Mouse (Mus musculus) left cerebral cortex, adult 2 months (tissue): ENCODE measurements around the gene Palld. TPM values are rescaled to one million over a fixed set of nuclear protein-coding genes. Genes with fewer than 3 reads are reported as not detected.

Experiments
- DNase-seq, 2 experiments: peaks; one replicate each; pipeline ENCODE4 v3.0.0; 2021 to 2022; ENCODE audit warnings: low spot score in 2 of 2, mixed read lengths in 1 of 2; ENCODE audit errors: extremely low spot score in 1 of 2
- H3K27ac ChIP-seq: fragments of 200-600 bp; 2 replicates; pipeline ENCODE4 v1.8.1; 2022
- H3K4me3 ChIP-seq: fragments of 200-600 bp; 2 replicates; pipeline ENCODE4 v1.8.1; 2022
- CTCF ChIP-seq: fragments of 200-600 bp; IDR thresholded peaks from 2 replicates; pipeline ENCODE4 v1.8.1; 2022; ENCODE audit warnings: antibody characterized with exemption, mild to moderate bottlenecking, moderate library complexity
- intact Hi-C: fragments of 180-260 bp; cut with DNase I; formaldehyde crosslinking; loops from one replicate; pipeline ENCODE4 v1.15.1; 2025
- total RNA-seq, 2 experiments: library from RNA; stranded (reverse); gene quantifications; 2 replicates each; pipeline ENCODE4 v1.2.3; 2021

Palld gene
- total RNA-seq, 2 experiments from 2014 or later, result 4.1 to 4.9 TPM

- no peak for DNase-seq
- TF ChIP-seq CTCF, result no peak
- intact Hi-C loops, result no loop called here
- Histone ChIP-seq H3K27ac (no peak overlapping the region), H3K4me3 (no peak overlapping the region)
Observed at GRCm38 (mm10) chr8:61628938-61629630, 273.4 kb downstream of the Palld start.

- Histone ChIP-seq H3K27ac (no peak overlapping the region), H3K4me3 (no peak overlapping the region)
- no peak for TF ChIP-seq CTCF
- intact Hi-C loops, result no loop called here
- no peak for DNase-seq
Observed at GRCm38 (mm10) chr8:61626246-61626952, 276.1 kb downstream of the Palld start.

GRCm38 (mm10) chr8:61625656-61626210 lies 276.8 kb downstream of the Palld start:
- intact Hi-C loops, result no loop called here
- TF ChIP-seq CTCF, result no peak
- Histone ChIP-seq H3K4me3 (no peak overlapping the region), H3K27ac (no peak overlapping the region)
- no peak for DNase-seq

GRCm38 (mm10) chr8:61623485-61624417 lies 278.7 kb downstream of the Palld start:
- intact Hi-C loops, result no loop called here
- H3K27ac ChIP-seq, result no peak overlapping the region
- no peak for TF ChIP-seq CTCF
- DNase-seq, result no peak
- no peak overlapping the region for H3K4me3 ChIP-seq

GRCm38 (mm10) chr8:61621300-61621699 lies 281.2 kb downstream of the Palld start:
- no peak for TF ChIP-seq CTCF
- H3K27ac ChIP-seq, result no peak overlapping the region
- intact Hi-C loops, result no loop called here
- H3K4me3 ChIP-seq, result no peak overlapping the region
- no peak for DNase-seq

- TF ChIP-seq CTCF, result no peak
- H3K4me3 ChIP-seq, result no peak overlapping the region
- DNase-seq, result no peak
- no peak overlapping the region for H3K27ac ChIP-seq
- intact Hi-C loops, result no loop called here
Observed at GRCm38 (mm10) chr8:61617651-61618050, 284.8 kb downstream of the Palld start.

- Histone ChIP-seq H3K4me3 (no peak overlapping the region), H3K27ac (no peak overlapping the region)
- intact Hi-C loops, result no loop called here
- no peak for DNase-seq
- no peak for TF ChIP-seq CTCF
Observed at GRCm38 (mm10) chr8:61617049-61617448, 285.4 kb downstream of the Palld start.

GRCm38 (mm10) chr8:61615711-61616697 lies 286.5 kb downstream of the Palld start:
- Histone ChIP-seq H3K27ac (no peak overlapping the region), H3K4me3 (no peak overlapping the region)
- no peak for DNase-seq
- intact Hi-C loops, result no loop called here
- no peak for TF ChIP-seq CTCF

GRCm38 (mm10) chr8:61611741-61612140 lies 290.7 kb downstream of the Palld start:
- no peak overlapping the region for H3K27ac ChIP-seq
- intact Hi-C loops, result no loop called here
- H3K4me3 ChIP-seq, result no peak overlapping the region
- no peak for TF ChIP-seq CTCF
- no peak for DNase-seq

GRCm38 (mm10) chr8:61611077-61611476 lies 291.4 kb downstream of the Palld start:
- DNase-seq, result no peak
- no peak for TF ChIP-seq CTCF
- intact Hi-C loops, result no loop called here
- Histone ChIP-seq H3K27ac (no peak overlapping the region), H3K4me3 (no peak overlapping the region)

GRCm38 (mm10) chr8:61610546-61610945 lies 291.9 kb downstream of the Palld start:
- no peak overlapping the region for H3K27ac ChIP-seq
- intact Hi-C loops, result no loop called here
- no peak overlapping the region for H3K4me3 ChIP-seq
- TF ChIP-seq CTCF, result no peak
- no peak for DNase-seq
